Mouse (Mus musculus) lung, embryonic 16.5 days (tissue): ENCODE measurements around the gene Pam. TPM values are rescaled to one million over a fixed set of nuclear protein-coding genes. Genes with fewer than 3 reads are reported as not detected.

Experiments used
- ATAC-seq: fragments of 200-750 bp; cut with Nextera tagmentation; 2 replicates; pipeline ENCODE4 v1.8.0; 2017; ENCODE audit warnings: low read depth, mild to moderate bottlenecking, moderate library complexity
- H3K27ac ChIP-seq: fragments of 300-500 bp; sonication (generic); 2 replicates; pipeline ENCODE4 v1.5.1; 2014; ENCODE audit warnings: mild to moderate bottlenecking, control low read depth, low read length
- H3K27me3 ChIP-seq: fragments of 300-500 bp; sonication (generic); 2 replicates; pipeline ENCODE4 v1.6.1; 2014; ENCODE audit warnings: low read depth, low read length, mixed read lengths; ENCODE audit not compliant: control insufficient read depth, insufficient read depth
- H3K36me3 ChIP-seq: fragments of 300-500 bp; sonication (generic); 2 replicates; pipeline ENCODE4 v1.6.1; 2014; ENCODE audit warnings: low read length; ENCODE audit not compliant: control insufficient read depth, insufficient read depth
- H3K4me1 ChIP-seq: fragments of 300-500 bp; sonication (generic); replicated peaks from 2 replicates; pipeline ENCODE4 v1.6.1; 2014; ENCODE audit warnings: low read length, mixed read lengths; ENCODE audit not compliant: control insufficient read depth, insufficient read depth
- H3K4me2 ChIP-seq: fragments of 300-500 bp; sonication (generic); 2 replicates; pipeline ENCODE4 v1.6.1; 2014; ENCODE audit warnings: low read depth, low read length, control low read depth
- H3K4me3 ChIP-seq: fragments of 300-500 bp; sonication (generic); 2 replicates; pipeline ENCODE4 v1.5.1; 2014; ENCODE audit warnings: mild to moderate bottlenecking, low read length, control low read depth
- H3K9ac ChIP-seq: fragments of 300-500 bp; sonication (generic); 2 replicates; pipeline ENCODE4 v1.6.1; 2014; ENCODE audit warnings: low read length, control low read depth
- H3K9me3 ChIP-seq: fragments of 300-500 bp; sonication (generic); 2 replicates; pipeline ENCODE4 v1.6.1; 2016; ENCODE audit warnings: low read length; ENCODE audit not compliant: control insufficient read depth
- WGBS: fragments of 180-500 bp; shearing (Covaris S2); extraction: QIAGEN DNeasy Blood & Tissue Kit; methylation state at CpG from one replicate; pipeline ENCODE4 v1.1.7; 2014; 5-methylcytosine and 5-hydroxymethylcytosine counted together
- polyA plus RNA-seq: library from polyadenylated mRNA; unstranded; fragments of >200 nt; fragmentation: Nextera tagmentation; extraction: Ambion mirVana; gene quantifications from 2 replicates; pipeline ENCODE4 v1.2.1, GENCODE M21; 2015

Gene Pam
- polyA plus RNA-seq, 1 experiment from 2014 or later: 61.4 TPM

DNA sequence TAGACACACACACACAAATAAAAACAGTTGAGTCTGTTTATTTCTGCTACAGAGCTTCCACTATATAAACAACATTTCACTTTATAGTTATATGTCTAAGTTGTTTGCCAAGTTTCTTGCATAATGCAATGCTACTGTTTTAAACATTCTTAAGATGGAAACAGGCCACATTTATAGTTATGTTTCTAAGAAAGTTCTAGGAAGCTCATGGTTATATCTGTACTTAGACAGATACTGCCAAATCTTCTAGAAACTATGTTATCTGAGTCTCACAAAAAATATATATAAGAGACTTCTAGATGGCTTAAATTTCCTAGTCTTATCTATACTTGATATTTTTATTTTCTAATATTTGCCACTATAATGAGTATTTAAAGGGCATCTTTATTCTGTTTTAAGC, 342.2 kb downstream of the Pam start:
- no peak overlapping the region for H3K4me3 ChIP-seq
- H3K27ac ChIP-seq: no peak overlapping the region
- no peak for ATAC-seq

DNA sequence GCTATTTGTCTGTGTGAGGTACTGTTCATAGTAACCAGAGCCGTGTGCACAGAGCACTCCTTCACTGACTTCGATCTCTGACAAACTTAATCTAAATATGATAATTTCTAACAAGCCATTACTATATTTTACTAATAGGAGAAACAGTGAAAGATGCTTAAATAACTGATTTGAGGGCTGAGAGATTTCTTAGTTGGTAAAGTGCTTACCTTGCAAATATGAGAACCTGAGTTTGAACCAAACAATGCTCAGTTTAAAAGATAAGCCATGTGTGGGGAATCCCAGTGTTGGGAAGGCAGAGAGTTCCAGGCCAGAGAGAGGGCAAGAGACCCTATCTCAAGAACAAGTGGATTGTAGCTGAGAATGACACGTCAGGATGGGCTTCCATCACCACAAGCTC, 347.3 kb downstream of the Pam start:
- Histone ChIP-seq H3K27ac (no peak overlapping the region), H3K9ac (no peak overlapping the region), H3K27me3 (no peaks in the 10 kb centered on the region), H3K4me2 (no peak overlapping the region), H3K9me3 (no peaks in the 10 kb centered on the region), H3K4me3 (no peak overlapping the region), H3K36me3 (peaks cover 18% of the 10 kb centered on the region), H3K4me1 (no peaks in the 10 kb centered on the region)
- WGBS: 87% methylated on average over 3 of the region's 3 CpGs
- no peak for ATAC-seq

More for the DNA sequence above, 342.2 kb downstream of the Pam start:
- peaks cover 11% of the 10 kb centered on the region for H3K36me3 ChIP-seq
- H3K9ac ChIP-seq: no peak overlapping the region
- H3K4me1 ChIP-seq: no peaks in the 10 kb centered on the region
- no peaks in the 10 kb centered on the region for H3K9me3 ChIP-seq
- H3K27me3 ChIP-seq: no peaks in the 10 kb centered on the region
- no peak overlapping the region for H3K4me2 ChIP-seq

DNA sequence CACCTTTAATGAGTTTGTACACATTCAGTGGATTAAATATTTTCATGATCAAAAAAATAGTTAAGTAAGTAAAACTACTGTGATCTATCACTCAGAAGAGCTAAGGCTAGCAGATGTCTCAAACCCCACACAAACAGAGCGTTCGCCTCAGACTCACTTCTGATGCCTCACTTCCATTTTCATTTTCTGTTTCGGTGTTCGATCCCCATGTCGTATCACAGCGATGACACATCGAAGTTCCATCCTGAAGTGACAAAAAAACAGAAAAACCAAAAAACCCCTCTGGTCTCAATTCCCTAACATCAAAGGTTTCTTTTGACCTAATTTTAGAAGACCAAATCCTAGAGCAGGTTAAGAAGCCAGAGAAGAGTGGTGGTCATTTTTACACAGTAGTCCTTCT, 349.2 kb downstream of the Pam start:
- Histone ChIP-seq H3K9me3 (no peaks in the 10 kb centered on the region), H3K4me2 (no peak overlapping the region), H3K36me3 (peaks cover 17% of the 10 kb centered on the region), H3K27ac (no peak overlapping the region), H3K4me1 (no peaks in the 10 kb centered on the region), H3K27me3 (no peaks in the 10 kb centered on the region), H3K4me3 (no peak overlapping the region), H3K9ac (no peak overlapping the region)
- no peak for ATAC-seq
- 98% methylated on average over 7 of the region's 7 CpGs for WGBS

DNA sequence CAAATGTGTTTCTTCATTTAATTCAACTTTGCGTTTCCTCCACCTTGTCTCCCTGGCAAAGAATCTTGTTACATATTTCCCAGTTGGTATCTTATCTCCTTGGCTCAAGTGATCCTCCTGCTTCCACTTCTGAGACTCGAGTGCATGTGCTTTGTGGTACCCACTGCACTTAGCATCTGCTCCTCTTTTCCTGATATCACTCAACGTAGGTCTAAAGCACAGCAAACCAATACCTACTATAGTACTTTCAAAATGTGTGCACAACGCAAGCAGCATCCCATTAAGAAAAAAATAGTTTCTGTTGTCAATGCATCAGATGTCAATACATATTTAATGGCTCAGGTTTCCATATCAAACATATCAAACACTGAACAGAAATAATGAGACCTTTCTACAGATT, 349.7 kb downstream of the Pam start:
- peaks cover 21% of the 10 kb centered on the region for H3K36me3 ChIP-seq
- 61% methylated on average over 4 of the region's 4 CpGs for whole genome bisulfite sequencing

More for the DNA sequence above, 349.7 kb downstream of the Pam start:
- H3K4me1 ChIP-seq: no peaks in the 10 kb centered on the region
- H3K27ac ChIP-seq: no peak overlapping the region
- no peak for ATAC-seq
- no peak overlapping the region for H3K4me2 ChIP-seq
- H3K27me3 ChIP-seq: no peaks in the 10 kb centered on the region
- no peaks in the 10 kb centered on the region for H3K9me3 ChIP-seq
- H3K4me3 ChIP-seq: no peak overlapping the region
- no peak overlapping the region for H3K9ac ChIP-seq
